Mouse (Mus musculus) MEL (cell line): ENCODE data around the gene Tbc1d1.

Source experiments
- CTCF ChIP-seq, 3 experiments: IDR thresholded peaks in 2 of 3; conservative IDR thresholded peaks in 1 of 3; 2 replicates each; pipeline ENCODE4 v1.5.1; 2011 to 2012; ENCODE audit warnings: low read length in 3 of 3, low read depth in 2 of 3, mild to moderate bottlenecking in 2 of 3, improper control_type of control experiment in 1 of 3, inconsistent platforms in 1 of 3, mixed read lengths in 1 of 3, moderate library complexity in 1 of 3; ENCODE audit not compliant: control insufficient read depth in 1 of 3, insufficient read depth in 1 of 3, poor library complexity in 1 of 3, severe bottlenecking in 1 of 3
- ETS1 ChIP-seq: IDR thresholded peaks from 2 replicates; pipeline ENCODE4 v1.6.1; 2012; ENCODE audit warnings: low read depth, mild to moderate bottlenecking, inconsistent platforms, low read length, improper control_type of control experiment, moderate library complexity
- POLR2A ChIP-seq, 2 experiments: IDR thresholded peaks; 2 replicates each; pipeline ENCODE4 v1.6.1; 2011 to 2012; ENCODE audit warnings: low read length in 2 of 2, mild to moderate bottlenecking in 2 of 2, control low read depth in 1 of 2, improper control_type of control experiment in 1 of 2, low read depth in 1 of 2, moderate library complexity in 1 of 2; ENCODE audit not compliant: control insufficient read depth in 1 of 2, insufficient read depth in 1 of 2, poor library complexity in 1 of 2
- RCOR1 ChIP-seq: IDR thresholded peaks from 2 replicates; pipeline ENCODE4 v1.6.1; 2012; ENCODE audit warnings: low read depth, mild to moderate bottlenecking, inconsistent platforms, low read length, improper control_type of control experiment
- USF1 ChIP-seq: IDR thresholded peaks from 2 replicates; pipeline ENCODE4 v1.6.1; 2014; ENCODE audit warnings: low read depth, mild to moderate bottlenecking, inconsistent platforms, low read length, improper control_type of control experiment, moderate library complexity

GRCm38 (mm10) chr5:64149184-64150127 lies 6.6 kb upstream of the Tbc1d1 start:
- TF ChIP-seq POLR2A (IDR thresholded peaks at IDR 0.05; ENCODE audit: control insufficient read depth in 1 of 2, insufficient read depth in 1 of 2, low read depth in 1 of 2, low read length in 2 of 2, poor library complexity in 1 of 2), result no peak
- no peak for TF ChIP-seq CTCF (IDR thresholded peaks at IDR 0.05 in 2 of 3, conservative IDR thresholded peaks at IDR 0.05 in 1 of 3; ENCODE audit: control insufficient read depth in 1 of 3, insufficient read depth in 1 of 3, low read depth in 2 of 3, low read length in 3 of 3, poor library complexity in 1 of 3, severe bottlenecking in 1 of 3)
- TF ChIP-seq ETS1, result peak; percentile 52; the same call in 1 of the 2 replicates
- no peak for TF ChIP-seq USF1
- no peak for TF ChIP-seq RCOR1
